Mouse (Mus musculus) limb, embryonic 11.5 days (tissue): ENCODE measurements around the gene H2-Q2. TPM values are rescaled to one million over a fixed set of nuclear protein-coding genes. Genes with fewer than 3 reads are reported as not detected.
A peak's percentile ranks its signal among the peaks of the same experiment; 100 is the strongest.
"Not testable (repeated sequence)": the region's sequence is repeated elsewhere in the genome, so short reads cannot be mapped to it uniquely, and the experiment has no call there.

Experiments used
- ATAC-seq: fragments of 200-750 bp; cut with Nextera tagmentation; 2 replicates; pipeline ENCODE4 v1.8.0; 2017; ENCODE audit warnings: low read depth; ENCODE audit not compliant: insufficient number of reproducible peaks, low FRiP score, low TSS enrichment
- DNase-seq: peaks from one replicate; pipeline ENCODE4 v3.0.0-alpha.2; 2015; ENCODE audit warnings: low spot score
- H3K27ac ChIP-seq: fragments of 300-500 bp; sonication (generic); replicated peaks from 2 replicates; pipeline ENCODE4 v1.5.1; 2014; ENCODE audit warnings: low read depth, mild to moderate bottlenecking, low read length
- H3K27me3 ChIP-seq: fragments of 300-500 bp; sonication (generic); 2 replicates; pipeline ENCODE4 v1.6.1; 2014; ENCODE audit warnings: mild to moderate bottlenecking, low read length, mixed read lengths; ENCODE audit not compliant: control insufficient read depth, insufficient read depth
- H3K36me3 ChIP-seq: fragments of 300-500 bp; sonication (generic); 2 replicates; pipeline ENCODE4 v1.6.1; 2014; ENCODE audit warnings: mild to moderate bottlenecking, low read length, moderate library complexity, mixed read lengths; ENCODE audit not compliant: control insufficient read depth, insufficient read depth
- H3K4me1 ChIP-seq: fragments of 300-500 bp; sonication (generic); 2 replicates; pipeline ENCODE4 v1.6.1; 2014; ENCODE audit warnings: low read length, mixed read lengths; ENCODE audit not compliant: control insufficient read depth, insufficient read depth
- H3K4me2 ChIP-seq: fragments of 300-500 bp; sonication (generic); 2 replicates; pipeline ENCODE4 v1.6.1; 2014; ENCODE audit warnings: low read depth, mild to moderate bottlenecking, moderate library complexity; ENCODE audit not compliant: severe bottlenecking
- H3K4me3 ChIP-seq: fragments of 300-500 bp; sonication (generic); 2 replicates; pipeline ENCODE4 v1.5.1; 2014; ENCODE audit warnings: low read depth, low read length
- H3K9ac ChIP-seq: fragments of 300-500 bp; sonication (generic); 2 replicates; pipeline ENCODE4 v1.6.1; 2014; ENCODE audit warnings: mild to moderate bottlenecking, low read length
- H3K9me3 ChIP-seq: fragments of 300-500 bp; sonication (generic); 2 replicates; pipeline ENCODE4 v1.6.1; 2016; ENCODE audit warnings: low read length; ENCODE audit not compliant: control insufficient read depth
- WGBS: fragments of 180-500 bp; shearing (Covaris S2); extraction: QIAGEN DNeasy Blood & Tissue Kit; methylation state at CpG from one replicate; pipeline ENCODE4 v1.1.7; 2014; 5-methylcytosine and 5-hydroxymethylcytosine counted together
- polyA plus RNA-seq: library from polyadenylated mRNA; unstranded; fragments of >200 nt; fragmentation: Nextera tagmentation; extraction: Ambion mirVana; gene quantifications from 2 replicates; pipeline ENCODE4 v1.2.1, GENCODE M21; 2014

The H2-Q2 gene
- polyA plus RNA-seq, 1 experiment from 2014 or later: 0.16 TPM

- not testable (repeated sequence) for H3K27ac ChIP-seq, H3K4me3 ChIP-seq, H3K36me3 ChIP-seq, DNase-seq, ATAC-seq, H3K4me2 ChIP-seq, H3K9me3 ChIP-seq, H3K4me1 ChIP-seq, H3K9ac ChIP-seq, H3K27me3 ChIP-seq
- 73% methylated on average over 2 of the region's 2 CpGs for WGBS
Measured at GRCm38 (mm10) chr17:35392671-35393070, 50.6 kb downstream of the H2-Q2 start.

GRCm38 (mm10) chr17:35393864-35394800 is 52.1 kb downstream of the H2-Q2 start:
- Histone ChIP-seq H3K4me3 (peak overlapping the region; percentile 17; the same call in 1 of the 2 replicates), H3K4me2 (peak overlapping the region; percentile 35)
- WGBS: 3% methylated on average over 38 of the region's 75 CpGs
- ATAC-seq (peak; percentile 78), DNase-seq (peak; percentile 23)
- H3K27me3 ChIP-seq, H3K36me3 ChIP-seq, H3K9me3 ChIP-seq, H3K27ac ChIP-seq, H3K9ac ChIP-seq, H3K4me1 ChIP-seq: not testable (repeated sequence)

Other genes starting within 250 kb of the H2-Q2 start
- not detected in 2 replicates for gene Ly6g5c, start 234.0 kb upstream of the H2-Q2 start, polyA plus RNA-seq
- 0.44 and 0.75 TPM in 2 replicates for gene Ly6g5b, start 226.8 kb upstream of the H2-Q2 start, polyA plus RNA-seq
- gene Gpank1, start 220.8 kb upstream of the H2-Q2 start, polyA plus RNA-seq: 24.0 and 29.1 TPM in 2 replicates
- 277 and 290 TPM in 2 replicates for gene Csnk2b, start 220.2 kb upstream of the H2-Q2 start, polyA plus RNA-seq
- gene D17H6S53E, start 215.9 kb upstream of the H2-Q2 start, polyA plus RNA-seq: 8.6 and 8.9 TPM in 2 replicates
- 0.44 and 1.5 TPM in 2 replicates for gene Apom, start 210.2 kb upstream of the H2-Q2 start, polyA plus RNA-seq
- gene Bag6, start 207.1 kb upstream of the H2-Q2 start, polyA plus RNA-seq: 103 and 104 TPM in 2 replicates
- 215 and 234 TPM in 2 replicates for gene Prrc2a, start 177.3 kb upstream of the H2-Q2 start, polyA plus RNA-seq
- gene Aif1, start 166.2 kb upstream of the H2-Q2 start, polyA plus RNA-seq: 3.4 and 3.9 TPM in 2 replicates
- 4.0 and 4.7 TPM in 2 replicates for gene Lst1, start 153.8 kb upstream of the H2-Q2 start, polyA plus RNA-seq
- 0.45 and 0.54 TPM in 2 replicates for gene Ltb, start 147.8 kb upstream of the H2-Q2 start, polyA plus RNA-seq
- not detected in 2 replicates for gene Tnf, start 140.2 kb upstream of the H2-Q2 start, polyA plus RNA-seq
- 0.11 and 0.27 TPM in 2 replicates for gene Lta, start 136.9 kb upstream of the H2-Q2 start, polyA plus RNA-seq
- gene Gm16181, start 121.4 kb upstream of the H2-Q2 start, polyA plus RNA-seq: not detected in 2 replicates
- 3.9 and 5.9 TPM in 2 replicates for gene Atp6v1g2, start 108.6 kb upstream of the H2-Q2 start, polyA plus RNA-seq
- 4.0 and 4.6 TPM in 2 replicates for gene Nfkbil1, start 106.5 kb upstream of the H2-Q2 start, polyA plus RNA-seq
- gene Ddx39b, start 100.5 kb upstream of the H2-Q2 start, polyA plus RNA-seq: 739 and 748 TPM in 2 replicates
- 15.7 and 16.3 TPM in 2 replicates for gene H2-D1, start 79.5 kb upstream of the H2-Q2 start, polyA plus RNA-seq
- gene H2-Q1, start 21.8 kb upstream of the H2-Q2 start, polyA plus RNA-seq: not detected in 2 replicates
- 3.6 and 4.0 TPM in 2 replicates for gene H2-Q4, start 37.4 kb downstream of the H2-Q2 start, polyA plus RNA-seq
- 2.5 and 3.1 TPM in 2 replicates for gene H2-Q6, start 82.6 kb downstream of the H2-Q2 start, polyA plus RNA-seq
- 23.3 and 25.7 TPM in 2 replicates for gene H2-Q7, start 96.9 kb downstream of the H2-Q2 start, polyA plus RNA-seq
- 0.26 and 0.72 TPM in 2 replicates for gene H2-Q10, start 127.8 kb downstream of the H2-Q2 start, polyA plus RNA-seq
- gene Pou5f1, start 163.8 kb downstream of the H2-Q2 start, polyA plus RNA-seq: 0.11 TPM in 1 of 2 replicates, not detected in the other
- gene Tcf19, start 174.6 kb downstream of the H2-Q2 start, polyA plus RNA-seq: 53.9 and 65.0 TPM in 2 replicates
- gene Cchcr1, start 174.9 kb downstream of the H2-Q2 start, polyA plus RNA-seq: 13.2 and 13.6 TPM in 2 replicates
- 0.72 and 1.1 TPM in 2 replicates for gene Psors1c2, start 191.0 kb downstream of the H2-Q2 start, polyA plus RNA-seq
- not detected in 2 replicates for gene Cdsn, start 209.9 kb downstream of the H2-Q2 start, polyA plus RNA-seq
- gene 2300002M23Rik, start 225.2 kb downstream of the H2-Q2 start, polyA plus RNA-seq: not detected in 2 replicates